Mouse (Mus musculus) embryonic fibroblast, embryonic 13.5 days (primary cell): ENCODE measurements around the gene Auts2. TPM values are rescaled to one million over a fixed set of nuclear protein-coding genes. Genes with fewer than 3 reads are reported as not detected.

Experiments
- H3K27ac ChIP-seq: 2 replicates; pipeline ENCODE4 v1.5.1; 2012; ENCODE audit warnings: low read length, control low read depth, inconsistent platforms; ENCODE audit not compliant: insufficient read depth
- H3K4me1 ChIP-seq: 2 replicates; pipeline ENCODE4 v1.6.1; 2011; ENCODE audit warnings: low read length; ENCODE audit not compliant: control insufficient read depth, insufficient read depth
- H3K4me3 ChIP-seq: 2 replicates; pipeline ENCODE4 v1.5.1; 2011; ENCODE audit warnings: mild to moderate bottlenecking, control low read depth, low read length; ENCODE audit not compliant: insufficient read depth
- CTCF ChIP-seq: IDR thresholded peaks from 2 replicates; pipeline ENCODE4 v1.5.1; 2011; ENCODE audit warnings: mild to moderate bottlenecking, control low read depth, low read length, moderate library complexity, borderline replicate concordance; ENCODE audit not compliant: insufficient read depth
- POLR2A ChIP-seq: IDR thresholded peaks from 2 replicates; pipeline ENCODE4 v1.6.1; 2011; ENCODE audit warnings: low read depth, mild to moderate bottlenecking, control low read depth, low read length, moderate library complexity
- polyA plus RNA-seq: library from polyadenylated mRNA; stranded (reverse); fragments of >200 nt; gene quantifications from 2 replicates; pipeline ENCODE4 v1.2.4, GENCODE M21; 2011; ENCODE audit warnings: low read depth; ENCODE audit not compliant: missing spikeins, insufficient read length

The Auts2 gene
- polyA plus RNA-seq, 1 experiment, result 26.0 TPM

- no peak overlapping the region for H3K27ac ChIP-seq
- H3K4me3 ChIP-seq, result peak overlapping the region; percentile 83
- TF ChIP-seq POLR2A, result no peak
- no peak for TF ChIP-seq CTCF
- peaks cover 4% of the 10 kb centered on the region for H3K4me1 ChIP-seq
Measured at GRCm38 (mm10) chr5:131535752-131536151, 1007.4 kb downstream of the Auts2 start.

- no peak overlapping the region for H3K4me3 ChIP-seq
- TF ChIP-seq CTCF (peak; percentile 48; the same call in 1 of the 2 replicates), POLR2A (no peak)
- peaks cover 4% of the 10 kb centered on the region for H3K4me1 ChIP-seq
- H3K27ac ChIP-seq, result no peak overlapping the region
Measured at GRCm38 (mm10) chr5:131533815-131534214, 1009.3 kb downstream of the Auts2 start.

- Histone ChIP-seq H3K4me3 (no peak overlapping the region), H3K4me1 (peaks cover 5% of the 10 kb centered on the region), H3K27ac (no peak overlapping the region)
- TF ChIP-seq CTCF (no peak), POLR2A (no peak)
Measured at GRCm38 (mm10) chr5:131531744-131532552, 1011.2 kb downstream of the Auts2 start.

GRCm38 (mm10) chr5:131530828-131531227, 1012.3 kb downstream of the Auts2 start:
- TF ChIP-seq POLR2A (no peak), CTCF (no peak)
- H3K27ac ChIP-seq, result no peak overlapping the region
- H3K4me3 ChIP-seq, result no peak overlapping the region
- peaks cover 13% of the 10 kb centered on the region for H3K4me1 ChIP-seq

- no peak overlapping the region for H3K4me3 ChIP-seq
- H3K27ac ChIP-seq, result no peak overlapping the region; the same call in 1 of the 2 replicates
- no peak for TF ChIP-seq CTCF
- TF ChIP-seq POLR2A, result no peak
- H3K4me1 ChIP-seq, result peaks cover 13% of the 10 kb centered on the region; the same call in 1 of the 2 replicates
Measured at GRCm38 (mm10) chr5:131526666-131527065, 1016.5 kb downstream of the Auts2 start.

- Histone ChIP-seq H3K4me3 (no peak overlapping the region), H3K27ac (0 out of 2 replicates have a peak overlapping the region, but pooled peaks have one; percentile 42), H3K4me1 (peaks cover 13% of the 10 kb centered on the region; the same call in 1 of the 2 replicates)
- TF ChIP-seq CTCF (no peak), POLR2A (no peak)
Measured at GRCm38 (mm10) chr5:131524900-131525465, 1018.2 kb downstream of the Auts2 start.

GRCm38 (mm10) chr5:131519560-131519959, 1023.6 kb downstream of the Auts2 start:
- Histone ChIP-seq H3K4me3 (no peak overlapping the region), H3K4me1 (peaks cover 4% of the 10 kb centered on the region; the same call in 1 of the 2 replicates)
- TF ChIP-seq CTCF, result no peak
- no peak for TF ChIP-seq POLR2A

GRCm38 (mm10) chr5:131517677-131518076, 1025.5 kb downstream of the Auts2 start:
- Histone ChIP-seq H3K4me3 (no peak overlapping the region), H3K27ac (no peak overlapping the region), H3K4me1 (peaks cover 4% of the 10 kb centered on the region; the same call in 1 of the 2 replicates)
- TF ChIP-seq POLR2A (no peak), CTCF (no peak)

More at GRCm38 (mm10) chr5:131519560-131519959, 1023.6 kb downstream of the Auts2 start:
- H3K27ac ChIP-seq, result no peak overlapping the region

GRCm38 (mm10) chr5:131515707-131516407, 1027.3 kb downstream of the Auts2 start:
- H3K27ac ChIP-seq, result no peak overlapping the region
- H3K4me3 ChIP-seq, result no peak overlapping the region
- TF ChIP-seq POLR2A, result no peak
- TF ChIP-seq CTCF, result no peak
- H3K4me1 ChIP-seq, result peaks cover 4% of the 10 kb centered on the region; the same call in 1 of the 2 replicates
